Mouse (Mus musculus) embryonic fibroblast, embryonic 13.5 days (primary cell): ENCODE results near the gene Eif1b.

ENCODE experiments used
- CTCF ChIP-seq: IDR thresholded peaks from 2 replicates; pipeline ENCODE4 v1.5.1; 2011; ENCODE audit warnings: mild to moderate bottlenecking, control low read depth, low read length, moderate library complexity, borderline replicate concordance; ENCODE audit not compliant: insufficient read depth
- POLR2A ChIP-seq: IDR thresholded peaks from 2 replicates; pipeline ENCODE4 v1.6.1; 2011; ENCODE audit warnings: low read depth, mild to moderate bottlenecking, control low read depth, low read length, moderate library complexity

DNA sequence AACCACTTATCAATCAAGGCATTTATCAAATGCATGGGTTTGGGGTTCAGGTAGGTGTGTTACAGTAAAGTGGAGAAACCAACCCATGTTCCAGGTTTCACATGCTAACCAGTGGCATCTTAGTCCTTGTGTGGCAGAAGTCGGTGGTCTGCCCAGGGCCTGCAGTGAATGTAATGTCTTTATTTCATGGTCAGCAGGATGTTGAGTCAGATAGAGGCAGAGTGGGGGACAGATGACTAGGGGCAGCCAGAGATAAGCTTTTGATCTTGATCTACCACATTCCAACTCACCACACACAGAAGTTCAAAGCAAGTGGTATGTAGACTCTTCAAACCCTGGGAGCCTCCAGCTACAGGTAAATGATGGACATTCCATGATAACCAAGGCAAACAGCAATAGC, 29.1 kb downstream of the Eif1b start:
- TF ChIP-seq CTCF, result no peak
- TF ChIP-seq POLR2A, result no peak
